Mouse (Mus musculus): ENCODE measurements at regions not wholly inside any gene's neighbourhood (a gene's known extent, or its start where the extent isn't known, plus 50 kb on each side); places are given as distances from the start of the nearest gene placed in this dataset.
A peak's percentile ranks its signal among the peaks of the same experiment; 100 is the strongest.

- DNase-seq (ENCODE audit: low read depth, low spot score) = no peak
Observed at GRCm38 (mm10) chr8:8392303-8392702, 268.7 kb downstream of the Efnb2 start.

DNA sequence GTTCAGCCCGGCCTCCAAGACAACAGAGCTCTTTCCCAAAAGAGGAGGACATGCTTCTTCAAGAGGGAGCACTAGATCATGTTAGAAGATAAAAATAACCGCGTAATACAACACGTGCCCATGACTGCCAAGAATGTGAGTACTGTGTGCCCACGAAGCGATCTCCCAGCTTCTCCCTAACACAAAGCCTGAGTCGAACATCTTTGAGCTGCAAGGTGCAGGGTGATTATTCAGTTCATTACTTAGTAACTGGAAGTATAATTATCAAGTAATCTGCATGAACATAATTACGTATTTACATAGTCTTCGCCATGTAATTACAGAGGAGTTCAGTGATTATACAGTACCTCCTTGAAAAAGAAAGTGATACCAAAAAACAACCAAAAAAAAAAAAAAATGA, 269.7 kb downstream of the Efnb2 start:
- DNase-seq (ENCODE audit: low read depth, low spot score) = no peak

DNA sequence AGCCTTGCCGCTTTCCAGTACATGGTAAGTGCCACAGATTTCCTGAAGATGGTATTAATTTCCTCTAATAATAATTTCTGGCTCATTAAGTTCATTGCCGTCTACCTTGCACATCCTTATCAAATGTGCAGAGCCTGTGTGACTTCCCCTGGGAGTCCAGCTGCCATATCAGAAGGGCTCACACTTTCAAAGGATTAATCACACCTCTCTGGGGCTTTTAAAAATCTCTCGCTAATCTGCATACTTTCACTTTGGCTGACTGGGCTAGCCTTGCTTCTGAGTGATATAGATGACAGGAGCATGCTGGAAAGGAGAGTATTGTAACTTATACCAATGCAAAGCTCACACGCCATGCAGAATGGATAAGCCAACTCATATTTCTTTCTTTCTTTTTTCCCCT, 282.8 kb downstream of the Efnb2 start:
- no peak for DNase-seq (ENCODE audit: low read depth, low spot score)

DNA sequence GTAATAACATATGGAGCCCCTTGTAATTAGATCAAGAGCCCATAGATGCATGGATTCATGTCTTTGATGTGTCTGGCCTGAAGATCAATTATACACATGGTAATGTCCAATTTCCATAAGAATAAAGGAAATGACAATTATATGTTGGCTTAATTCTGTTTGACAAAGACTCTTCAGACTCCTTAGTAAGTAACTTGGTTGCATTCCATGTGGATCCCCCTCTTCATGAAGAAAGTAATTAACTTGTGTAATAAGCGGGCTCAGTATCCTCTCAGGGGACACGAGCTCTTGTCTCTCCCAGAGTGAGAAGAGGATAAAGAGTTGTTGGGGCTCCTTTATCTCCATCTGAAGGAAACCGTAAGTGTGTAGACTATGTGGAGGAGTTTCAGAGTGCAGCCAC, 284.3 kb downstream of the Efnb2 start:
- DNase-seq (ENCODE audit: low read depth, low spot score) = no peak

DNA sequence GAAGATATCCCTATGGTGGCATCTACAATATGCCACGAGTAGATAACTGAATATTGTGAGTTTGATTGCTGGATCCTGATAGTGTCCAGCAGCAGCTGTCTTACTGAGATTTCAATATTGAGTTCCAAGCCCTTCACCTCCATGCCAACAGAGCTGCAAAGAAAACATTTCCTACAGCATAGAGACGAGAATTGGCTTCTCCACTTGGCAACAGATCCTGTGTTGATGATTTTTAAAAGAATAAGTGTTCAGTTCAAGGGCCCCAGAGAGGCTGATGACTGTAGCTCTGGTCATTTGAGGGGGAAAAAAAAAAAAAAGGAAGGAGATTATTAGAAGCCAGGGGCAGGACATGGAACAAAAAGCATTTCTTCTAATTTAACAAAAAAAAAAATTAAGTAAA, 284.7 kb downstream of the Efnb2 start:
- no peak for DNase-seq (ENCODE audit: low read depth, low spot score)

DNA sequence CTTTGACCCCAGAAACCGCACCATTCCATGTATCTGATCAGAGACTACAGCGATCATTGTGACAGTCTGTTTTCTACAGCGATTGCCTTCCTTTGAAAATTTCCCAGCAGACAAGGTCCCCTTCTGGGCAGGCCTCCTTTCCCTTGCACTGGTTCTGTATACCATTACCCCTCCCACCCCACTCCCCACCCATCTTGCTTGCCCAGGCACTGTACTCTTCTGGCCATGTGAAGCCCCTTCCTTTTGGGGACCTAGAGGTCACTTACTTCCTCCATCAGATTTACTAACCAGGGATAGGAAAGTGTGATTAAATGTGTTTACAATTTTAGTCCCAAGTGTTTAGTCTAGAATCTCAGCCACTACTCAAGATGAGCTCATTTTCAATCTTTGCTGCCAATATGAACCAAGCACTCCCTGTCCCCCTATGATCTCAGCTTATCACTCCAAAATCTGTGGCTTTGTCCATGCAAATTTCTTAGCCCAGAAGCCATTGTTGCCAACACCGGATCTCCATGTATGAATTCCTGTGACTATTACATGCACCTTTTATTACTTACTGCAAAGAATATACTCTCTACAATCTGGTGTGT, 293.7 kb downstream of the Efnb2 start:
- DNase-seq (ENCODE audit: low read depth, low spot score) = no peak

DNA sequence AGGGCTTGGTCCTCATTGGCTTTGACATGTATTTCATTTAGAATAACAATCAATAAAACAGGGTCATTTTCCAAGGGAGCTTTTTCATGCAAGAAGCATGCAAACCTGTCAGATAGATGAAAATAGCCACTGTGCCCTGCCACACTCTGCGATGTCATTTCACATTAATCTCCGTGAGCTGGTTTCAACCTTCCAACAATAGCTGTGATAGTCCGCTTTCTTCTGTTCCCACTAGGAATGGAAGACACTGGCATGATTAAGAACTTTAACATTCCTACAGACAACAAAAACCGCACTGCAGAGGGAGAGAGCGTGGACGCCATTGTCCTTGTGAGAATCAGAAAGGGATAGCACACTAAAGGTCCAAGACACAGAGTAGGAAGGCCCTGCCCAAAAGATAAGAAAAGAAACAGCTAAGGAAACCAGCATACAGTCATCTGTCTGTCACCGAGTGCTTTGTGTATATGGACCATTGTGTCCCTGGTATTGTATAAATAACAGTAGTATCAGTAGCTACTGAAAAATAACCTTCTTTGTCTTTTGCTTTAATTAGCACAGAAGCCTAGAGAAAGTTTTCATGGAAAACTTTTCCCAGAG, 299.0 kb downstream of the Efnb2 start:
- no peak for DNase-seq (ENCODE audit: low read depth, low spot score)

GRCm38 (mm10) chr8:8360586-8360985, 300.5 kb downstream of the Efnb2 start:
- no peak for DNase-seq (ENCODE audit: low read depth, low spot score)

DNA sequence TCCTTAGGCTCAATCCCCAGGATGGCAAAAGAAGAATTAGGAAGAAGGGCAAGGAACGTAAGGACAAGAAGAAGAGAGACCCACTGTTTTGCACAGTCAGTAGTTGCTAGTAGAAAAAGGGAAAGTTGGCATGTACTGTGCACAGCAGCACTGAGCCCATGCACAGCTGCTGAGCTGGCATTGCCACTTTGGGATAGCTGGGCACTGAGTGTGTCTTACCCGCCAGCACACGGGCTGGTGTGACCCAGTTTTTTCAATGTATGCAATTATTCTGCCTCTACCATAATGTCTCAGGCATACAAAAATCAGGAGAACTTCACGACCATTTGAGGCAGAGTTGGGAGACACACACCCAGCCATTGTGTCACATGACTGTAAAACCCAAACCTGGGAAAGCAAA, 306.1 kb downstream of the Efnb2 start:
- DNase-seq (ENCODE audit: low read depth, low spot score) = no peak

GRCm38 (mm10) chr8:8344661-8345060, 316.4 kb downstream of the Efnb2 start:
- DNase-seq (ENCODE audit: low read depth, low spot score) = no peak

GRCm38 (mm10) chr8:8335256-8335972, 325.6 kb downstream of the Efnb2 start:
- DNase-seq (ENCODE audit: low read depth, low spot score) = no peak

- DNase-seq (ENCODE audit: low read depth, low spot score) = no peak
Observed at GRCm38 (mm10) chr8:8334515-8334914, 326.5 kb downstream of the Efnb2 start.

GRCm38 (mm10) chr8:8331249-8331648, 329.8 kb downstream of the Efnb2 start:
- no peak for DNase-seq (ENCODE audit: low read depth, low spot score)

DNA sequence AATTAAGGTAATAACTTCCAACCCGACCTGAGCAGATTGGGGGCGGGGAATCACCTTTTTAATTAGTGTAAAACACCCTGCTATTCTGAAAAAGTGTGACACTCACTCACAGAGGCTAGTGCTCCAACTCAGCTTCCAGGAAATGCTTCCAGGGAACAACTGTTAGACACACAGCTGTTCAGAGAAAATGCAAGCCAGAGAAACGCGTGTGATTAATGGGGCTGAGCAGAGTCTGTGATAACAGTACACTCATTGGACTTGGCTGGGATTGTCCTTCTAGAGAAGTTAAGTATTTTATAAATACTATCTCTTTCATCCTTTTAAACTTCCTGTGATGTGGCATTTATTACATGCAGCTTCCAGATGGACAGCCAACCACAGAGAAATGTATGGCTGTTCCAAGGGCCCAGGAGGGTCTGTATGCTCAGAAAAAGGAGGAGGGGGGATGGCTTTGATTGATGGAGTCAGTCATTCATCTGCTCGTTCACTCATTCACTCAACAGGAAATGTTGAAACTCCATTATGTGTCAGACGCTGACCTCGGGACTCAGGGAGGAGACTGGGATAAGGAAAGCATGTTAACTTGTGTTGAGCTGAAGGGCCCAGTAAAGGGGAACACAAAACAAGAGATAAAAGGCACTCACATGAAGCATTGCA, 332.9 kb downstream of the Efnb2 start:
- DNase-seq (ENCODE audit: low read depth, low spot score) = no peak

GRCm38 (mm10) chr8:8326066-8326834, 334.8 kb downstream of the Efnb2 start:
- no peak for DNase-seq (ENCODE audit: low read depth, low spot score)

DNA sequence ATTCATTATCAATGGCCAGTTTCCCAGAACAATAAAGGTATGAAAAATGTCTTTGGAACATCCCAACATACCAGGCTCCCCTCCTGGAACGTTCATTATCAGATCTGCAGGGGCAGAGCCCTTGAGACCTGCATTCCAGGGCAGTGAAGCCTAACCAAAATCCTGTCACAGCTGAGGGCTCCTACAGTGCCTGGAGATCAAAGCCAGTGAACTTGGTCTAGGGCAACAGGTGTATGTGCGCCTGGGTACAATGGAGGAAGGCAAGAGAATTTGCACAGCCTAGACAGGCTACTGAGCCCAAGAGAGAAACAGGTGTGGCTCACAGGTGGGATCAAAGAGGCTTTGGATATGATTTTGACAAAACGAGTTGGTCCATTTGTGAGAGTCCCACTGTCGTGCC, 335.6 kb downstream of the Efnb2 start:
- no peak for DNase-seq (ENCODE audit: low read depth, low spot score)

- no peak for DNase-seq (ENCODE audit: low read depth, low spot score)
Observed at GRCm38 (mm10) chr8:8324520-8324919, 336.5 kb downstream of the Efnb2 start.

DNA sequence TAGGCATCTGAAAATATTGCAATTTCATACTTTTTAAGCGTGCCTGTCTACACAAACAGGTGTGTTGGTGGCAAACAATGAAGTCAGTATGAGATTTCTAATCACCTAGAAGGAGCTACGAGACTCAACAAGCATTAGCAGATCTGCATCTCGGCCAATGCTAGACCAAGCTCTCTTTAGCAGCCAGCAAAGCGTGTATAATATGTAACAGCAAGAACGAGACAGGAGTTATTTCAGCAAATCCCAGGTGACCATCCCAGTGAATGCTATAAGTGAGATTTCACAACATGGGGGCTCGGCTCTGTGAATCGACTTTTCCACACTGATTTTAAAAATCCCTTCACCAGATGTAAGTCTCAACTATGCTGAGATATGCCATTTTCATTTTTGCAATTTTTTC, 352.8 kb downstream of the Efnb2 start:
- no peak for DNase-seq (ENCODE audit: low read depth, low spot score)

GRCm38 (mm10) chr8:8307487-8307886, 353.6 kb downstream of the Efnb2 start:
- no peak for DNase-seq (ENCODE audit: low read depth, low spot score)

GRCm38 (mm10) chr8:8299965-8300767, 360.9 kb downstream of the Efnb2 start:
- peak; percentile 27 for DNase-seq (ENCODE audit: low read depth, low spot score)
